Mouse (Mus musculus): Measurements from ENCODE around the gene Depdc7. TPM values are rescaled to one million over a fixed set of nuclear protein-coding genes. Genes with fewer than 3 reads are reported as not detected.

Gene Depdc7
- polyA plus RNA-seq, 1 experiment: 9.2 TPM

DNA sequence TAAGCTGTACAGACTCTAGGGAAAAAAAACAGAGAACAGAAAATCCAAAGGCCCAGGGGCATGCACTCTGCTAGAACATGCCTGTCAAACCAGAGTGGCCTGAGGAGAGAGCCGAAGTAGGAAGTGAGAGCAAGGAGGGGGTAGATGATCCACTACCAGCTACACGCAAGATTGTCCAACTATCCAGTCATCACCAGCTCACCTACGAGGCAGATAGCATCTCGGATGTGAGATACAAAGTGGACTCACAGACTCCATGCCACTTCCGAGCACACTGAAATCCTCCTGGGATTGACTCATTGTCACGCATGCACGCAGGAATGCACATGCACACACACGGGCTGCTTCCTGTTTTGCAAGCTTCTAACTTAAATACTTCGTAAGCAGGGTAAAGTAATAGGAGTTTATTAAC is 10.6 kb downstream of the Depdc7 start:
- H3K36me3 ChIP-seq (ENCODE audit: control insufficient read depth, insufficient read depth): peaks cover 18% of the 10 kb centered on the region
- H3K79me2 ChIP-seq (ENCODE audit: control insufficient read depth, insufficient read depth): peaks cover 29% of the 10 kb centered on the region
- TF ChIP-seq CTCF (IDR thresholded peaks at IDR 0.05; ENCODE audit: control insufficient read depth, insufficient read depth, insufficient read length): no peak
- no peak for TF ChIP-seq USF1 (IDR thresholded peaks at IDR 0.05; ENCODE audit: low read depth)
- peak; percentile 52 for TF ChIP-seq MAX (IDR thresholded peaks at IDR 0.05)
- TF ChIP-seq CEBPB (IDR thresholded peaks at IDR 0.05; ENCODE audit: low read depth): peak; percentile 54
- TF ChIP-seq MYOD1 (IDR thresholded peaks at IDR 0.05; ENCODE audit: control insufficient read depth, insufficient read length, low read depth): no peak
- no peak for TF ChIP-seq FOSL1 (IDR thresholded peaks at IDR 0.05; ENCODE audit: insufficient read depth, low read length, poor library complexity, severe bottlenecking)
- no peak for TF ChIP-seq MYOG (IDR thresholded peaks at IDR 0.05; ENCODE audit: control insufficient read depth, extremely low read depth, insufficient read length)
- H3K79me3 ChIP-seq (ENCODE audit: low read depth): peaks cover 11% of the 10 kb centered on the region
- no peak overlapping the region for H3ac ChIP-seq (ENCODE audit: control insufficient read depth, insufficient read length, low read depth)
- H3K27me3 ChIP-seq (ENCODE audit: control insufficient read depth, insufficient read depth, insufficient read length): no peaks in the 10 kb centered on the region
- no peak overlapping the region for H3K4me3 ChIP-seq (ENCODE audit: insufficient read depth, poor library complexity, severe bottlenecking)

DNA sequence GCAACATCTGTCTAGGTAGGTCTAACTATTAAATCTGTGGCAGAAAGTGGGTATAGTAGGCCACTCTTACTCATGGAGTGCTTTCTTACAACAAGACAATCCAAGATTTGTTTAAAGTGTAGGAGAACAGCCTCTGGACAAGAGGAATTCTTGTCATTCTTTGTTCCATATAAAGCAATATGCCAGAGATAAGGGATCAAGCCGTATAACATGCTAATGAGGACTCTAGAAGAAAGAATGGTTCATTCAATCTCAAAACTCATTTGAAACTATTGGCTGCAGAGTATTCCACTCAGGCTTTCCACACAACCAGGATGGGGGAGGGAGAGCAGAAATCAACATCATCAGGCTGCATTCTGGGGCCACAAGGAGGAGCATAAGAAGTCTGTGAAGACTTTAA is 15.3 kb downstream of the Depdc7 start:
- Histone ChIP-seq H3K79me2 (ENCODE audit: control insufficient read depth, insufficient read depth) (no peaks in the 10 kb centered on the region), H3K4me3 (ENCODE audit: insufficient read depth, poor library complexity, severe bottlenecking) (no peak overlapping the region), H3ac (ENCODE audit: control insufficient read depth, insufficient read length, low read depth) (no peak overlapping the region), H3K36me3 (ENCODE audit: control insufficient read depth, insufficient read depth) (peaks cover 30% of the 10 kb centered on the region), H3K27me3 (ENCODE audit: control insufficient read depth, insufficient read depth, insufficient read length) (no peaks in the 10 kb centered on the region), H3K79me3 (ENCODE audit: low read depth) (no peaks in the 10 kb centered on the region)
- TF ChIP-seq CEBPB (IDR thresholded peaks at IDR 0.05; ENCODE audit: low read depth): no peak
- TF ChIP-seq FOSL1 (IDR thresholded peaks at IDR 0.05; ENCODE audit: insufficient read depth, low read length, poor library complexity, severe bottlenecking): no peak
- no peak for TF ChIP-seq MAX (IDR thresholded peaks at IDR 0.05)
- TF ChIP-seq MYOG (IDR thresholded peaks at IDR 0.05; ENCODE audit: control insufficient read depth, extremely low read depth, insufficient read length): no peak
- no peak for TF ChIP-seq MYOD1 (IDR thresholded peaks at IDR 0.05; ENCODE audit: control insufficient read depth, insufficient read length, low read depth)
- no peak for TF ChIP-seq USF1 (IDR thresholded peaks at IDR 0.05; ENCODE audit: low read depth)
- no peak for TF ChIP-seq CTCF (IDR thresholded peaks at IDR 0.05; ENCODE audit: control insufficient read depth, insufficient read depth, insufficient read length)

DNA sequence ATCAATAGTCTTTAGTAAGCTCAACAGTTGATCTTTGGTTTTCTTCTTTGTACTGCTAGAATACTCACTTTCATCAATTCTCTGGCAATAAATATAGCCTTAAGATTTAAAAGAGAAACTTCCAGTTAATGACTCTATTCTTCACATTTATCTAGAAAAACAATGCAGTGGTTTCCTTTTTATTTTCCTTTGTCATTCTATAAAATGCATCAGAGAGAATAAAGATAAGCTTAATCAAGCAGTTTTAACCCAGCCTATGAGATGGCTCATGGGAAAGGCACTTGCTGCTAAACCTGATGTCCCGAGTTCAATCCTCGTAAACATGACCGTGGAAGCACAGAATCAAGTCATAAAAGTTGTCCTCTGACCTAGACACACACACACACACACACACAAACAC is 20.7 kb downstream of the Depdc7 start:
- Histone ChIP-seq H3K27me3 (ENCODE audit: control insufficient read depth, insufficient read depth, insufficient read length) (no peaks in the 10 kb centered on the region), H3K4me3 (ENCODE audit: insufficient read depth, poor library complexity, severe bottlenecking) (no peak overlapping the region), H3K79me2 (ENCODE audit: control insufficient read depth, insufficient read depth) (no peaks in the 10 kb centered on the region), H3ac (ENCODE audit: control insufficient read depth, insufficient read length, low read depth) (no peak overlapping the region), H3K79me3 (ENCODE audit: low read depth) (no peaks in the 10 kb centered on the region), H3K36me3 (ENCODE audit: control insufficient read depth, insufficient read depth) (peaks cover 12% of the 10 kb centered on the region)
- no peak for TF ChIP-seq CTCF (IDR thresholded peaks at IDR 0.05; ENCODE audit: control insufficient read depth, insufficient read depth, insufficient read length)
- no peak for TF ChIP-seq USF1 (IDR thresholded peaks at IDR 0.05; ENCODE audit: low read depth)
- no peak for TF ChIP-seq FOSL1 (IDR thresholded peaks at IDR 0.05; ENCODE audit: insufficient read depth, low read length, poor library complexity, severe bottlenecking)
- TF ChIP-seq CEBPB (IDR thresholded peaks at IDR 0.05; ENCODE audit: low read depth): no peak
- TF ChIP-seq MYOD1 (IDR thresholded peaks at IDR 0.05; ENCODE audit: control insufficient read depth, insufficient read length, low read depth): no peak

DNA sequence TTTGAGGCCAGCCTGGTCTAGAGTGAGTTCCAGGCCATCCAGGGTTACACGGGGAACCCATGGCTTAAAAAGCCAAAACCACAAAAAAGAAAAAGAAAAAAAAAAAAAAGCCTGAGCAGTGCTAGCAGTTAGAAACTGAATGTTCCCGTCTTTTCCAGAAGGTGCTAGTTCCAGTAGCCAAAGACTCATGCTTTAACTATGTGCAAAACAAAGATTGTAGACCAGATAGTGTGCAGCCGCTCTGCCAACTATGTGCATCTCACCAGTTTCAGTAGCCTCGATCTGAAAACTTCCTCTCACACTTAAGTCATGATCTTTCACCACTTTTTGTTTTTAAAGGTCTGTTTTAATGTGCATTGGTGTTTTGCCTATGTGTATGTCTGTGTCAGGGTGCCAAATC is 24.9 kb downstream of the Depdc7 start:
- no peak overlapping the region for H3K4me3 ChIP-seq (ENCODE audit: insufficient read depth, poor library complexity, severe bottlenecking)
- H3K36me3 ChIP-seq (ENCODE audit: control insufficient read depth, insufficient read depth): no peaks in the 10 kb centered on the region
- no peaks in the 10 kb centered on the region for H3K79me3 ChIP-seq (ENCODE audit: low read depth)
- H3ac ChIP-seq (ENCODE audit: control insufficient read depth, insufficient read length, low read depth): no peak overlapping the region
- H3K79me2 ChIP-seq (ENCODE audit: control insufficient read depth, insufficient read depth): no peaks in the 10 kb centered on the region
- TF ChIP-seq USF1 (IDR thresholded peaks at IDR 0.05; ENCODE audit: low read depth) (no peak), FOSL1 (IDR thresholded peaks at IDR 0.05; ENCODE audit: insufficient read depth, low read length, poor library complexity, severe bottlenecking) (no peak), MYOD1 (IDR thresholded peaks at IDR 0.05; ENCODE audit: control insufficient read depth, insufficient read length, low read depth) (no peak), MAX (IDR thresholded peaks at IDR 0.05) (no peak), CTCF (IDR thresholded peaks at IDR 0.05; ENCODE audit: control insufficient read depth, insufficient read depth, insufficient read length) (no peak)
- no peaks in the 10 kb centered on the region for H3K27me3 ChIP-seq (ENCODE audit: control insufficient read depth, insufficient read depth, insufficient read length)

DNA sequence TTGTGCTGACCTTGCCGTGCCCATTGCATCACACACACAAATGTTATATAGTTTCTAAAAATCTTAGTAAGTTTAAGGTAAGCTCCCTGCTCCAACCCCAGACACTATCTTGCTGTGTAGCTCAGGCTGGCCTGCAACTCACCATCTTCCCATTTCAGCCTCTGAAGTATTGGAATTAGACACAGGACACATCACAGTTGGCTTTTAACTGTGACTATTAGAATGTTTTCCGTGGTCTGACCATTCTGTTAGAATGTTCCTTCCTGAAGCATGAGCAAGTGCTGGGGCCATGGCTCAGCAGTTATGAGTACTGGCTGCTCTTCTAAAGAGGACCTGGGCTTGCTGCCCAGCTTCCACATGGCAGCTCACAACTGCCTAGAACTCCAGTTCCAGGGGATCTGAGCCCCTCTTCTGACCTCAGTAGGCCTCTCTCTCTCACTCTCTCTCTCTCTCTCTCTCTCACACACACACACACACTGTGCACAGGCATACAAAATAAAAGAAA is 25.4 kb downstream of the Depdc7 start:
- Histone ChIP-seq H3K36me3 (ENCODE audit: control insufficient read depth, insufficient read depth) (no peaks in the 10 kb centered on the region), H3K79me3 (ENCODE audit: low read depth) (no peaks in the 10 kb centered on the region), H3K27me3 (ENCODE audit: control insufficient read depth, insufficient read depth, insufficient read length) (no peaks in the 10 kb centered on the region), H3ac (ENCODE audit: control insufficient read depth, insufficient read length, low read depth) (no peak overlapping the region), H3K79me2 (ENCODE audit: control insufficient read depth, insufficient read depth) (no peaks in the 10 kb centered on the region), H3K4me3 (ENCODE audit: insufficient read depth, poor library complexity, severe bottlenecking) (no peak overlapping the region)
- TF ChIP-seq MYOG (IDR thresholded peaks at IDR 0.05; ENCODE audit: control insufficient read depth, extremely low read depth, insufficient read length): no peak

DNA sequence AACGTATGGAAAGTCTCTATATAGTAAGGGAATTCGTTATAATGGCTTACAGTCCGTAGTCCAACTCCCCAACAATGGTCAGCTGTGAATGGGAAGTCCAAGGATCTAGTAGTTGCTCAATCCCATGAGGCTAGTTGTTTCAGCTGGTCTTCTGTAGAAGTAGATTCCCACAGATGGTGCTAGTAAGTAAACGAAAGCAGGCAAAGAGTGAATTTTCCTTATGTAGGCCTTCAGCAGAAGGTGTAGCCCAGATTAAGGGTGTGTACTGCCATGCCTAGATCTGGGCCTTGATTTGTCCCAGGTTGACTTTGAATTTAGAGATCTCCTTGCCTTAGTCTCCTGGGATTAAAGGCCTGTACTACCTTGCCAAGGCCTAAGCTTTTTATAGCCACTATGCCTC is 26.4 kb downstream of the Depdc7 start, which contains the start of gene Pin1rt1:
Pin1rt1 (minus strand) TSS at position 101 of the 400 bp plus-strand sequence.
- Histone ChIP-seq H3K79me3 (ENCODE audit: low read depth) (no peaks in the 10 kb centered on the region), H3K4me3 (ENCODE audit: insufficient read depth, poor library complexity, severe bottlenecking) (no peak within 1 kb of the TSS), H3ac (ENCODE audit: control insufficient read depth, insufficient read length, low read depth) (no peak within 1 kb of the TSS), H3K36me3 (ENCODE audit: control insufficient read depth, insufficient read depth) (no peaks in the 10 kb centered on the region), H3K79me2 (ENCODE audit: control insufficient read depth, insufficient read depth) (no peaks in the 10 kb centered on the region), H3K27me3 (ENCODE audit: control insufficient read depth, insufficient read depth, insufficient read length) (no peaks in the 10 kb centered on the region)
- TF ChIP-seq MYOG (IDR thresholded peaks at IDR 0.05; ENCODE audit: control insufficient read depth, extremely low read depth, insufficient read length) (no peak), USF1 (IDR thresholded peaks at IDR 0.05; ENCODE audit: low read depth) (no peak), MAX (IDR thresholded peaks at IDR 0.05) (no peak), FOSL1 (IDR thresholded peaks at IDR 0.05; ENCODE audit: insufficient read depth, low read length, poor library complexity, severe bottlenecking) (no peak), CTCF (IDR thresholded peaks at IDR 0.05; ENCODE audit: control insufficient read depth, insufficient read depth, insufficient read length) (no peak), MYOD1 (IDR thresholded peaks at IDR 0.05; ENCODE audit: control insufficient read depth, insufficient read length, low read depth) (no peak), CEBPB (IDR thresholded peaks at IDR 0.05; ENCODE audit: low read depth) (no peak)
